Comparison of ENCODE assay signal across 9 mouse cellular contexts in genomic region chr3:94310491-94310890, GRCm38 (mm10). TPM values are rescaled to one million over a fixed set of nuclear protein-coding genes. Genes with fewer than 3 reads are reported as not detected.
DNase-seq lines count a peak whose midpoint lies in the region; ATAC-seq and TF ChIP-seq lines count a peak whose summit lies in the region.
"Had no signal": no experiment of that assay in that cellular context is flagged by ENCODE, and none has a peak within 500 bp of the region (broad histone marks: within the 10 kb centered on the region; RNA-seq: fewer than 3 reads in every experiment).

No protein-coding gene starts in this region.

- no peaks in the 10 kb centered on the region for H3K79me2 ChIP-seq in heart, adult 2 months (replicated peaks; ENCODE audit: control insufficient read depth, insufficient read depth, low read length)

- H3K4me3 ChIP-seq in heart, adult 2 months: peak overlapping the region; percentile 74
- H3K4me3 ChIP-seq in ES-Bruce4 (ENCODE audit: low read depth, low read length): peak overlapping the region; percentile 68
- H3K4me3 ChIP-seq in forebrain, embryonic 14.5 days (ENCODE audit: low read depth, low read length): peak overlapping the region; percentile 48
- peak overlapping the region; percentile 64 for H3K4me3 ChIP-seq in liver, embryonic 15.5 days (replicated peaks)

- H3K27me3 ChIP-seq in heart, adult 2 months (ENCODE audit: control insufficient read depth, insufficient read depth, low read length): no peaks in the 10 kb centered on the region
- no peaks in the 10 kb centered on the region for H3K27me3 ChIP-seq in ES-Bruce4 (ENCODE audit: control insufficient read depth, insufficient read depth, low read length, poor library complexity, severe bottlenecking)
- H3K27me3 ChIP-seq in forebrain, embryonic 14.5 days (replicated peaks; ENCODE audit: control insufficient read depth, insufficient read depth, low read length): no peaks in the 10 kb centered on the region
- no peaks in the 10 kb centered on the region for H3K27me3 ChIP-seq in liver, embryonic 15.5 days

- ATAC-seq in forebrain, embryonic 14.5 days: no peak; the same call in 1 of the 2 replicates
- no peak for ATAC-seq in liver, embryonic 15.5 days (ENCODE audit: insufficient read depth)

- no peak for TF ChIP-seq CTCF in heart, adult 2 months (IDR thresholded peaks at IDR 0.05)
- no peak for TF ChIP-seq CTCF in ES-Bruce4 (IDR thresholded peaks at IDR 0.05; ENCODE audit: low read depth, low read length)

- peaks cover 1% of the 10 kb centered on the region; the same call in 1 of the 2 replicates for H3K4me1 ChIP-seq in heart, adult 2 months (ENCODE audit: control insufficient read depth, insufficient read depth, low read length)
- H3K4me1 ChIP-seq in ES-Bruce4 (ENCODE audit: control insufficient read depth, insufficient read depth, low read length): peaks cover 3% of the 10 kb centered on the region
- H3K4me1 ChIP-seq in forebrain, embryonic 14.5 days (ENCODE audit: control insufficient read depth, insufficient read depth, low read length): peaks cover 4% of the 10 kb centered on the region; the same call in 1 of the 2 replicates
- peaks cover 11% of the 10 kb centered on the region; the same call in 1 of the 2 replicates for H3K4me1 ChIP-seq in liver, embryonic 15.5 days (replicated peaks)

- intact Hi-C loops in heart, adult 2 months (cut with DNase I): loop anchor here (10.0 kb wide), 1 partner anchor 134 kb away; the partner anchor contains the start of genes Mrpl9 and Oaz3

- H3K4me2 ChIP-seq in forebrain, embryonic 14.5 days (ENCODE audit: low read length): peak overlapping the region; percentile 57
- H3K4me2 ChIP-seq in liver, embryonic 15.5 days: peak overlapping the region; percentile 78

- H3K9ac ChIP-seq in heart, adult 2 months (ENCODE audit: low read depth, low read length): peak overlapping the region; percentile 86
- H3K9ac ChIP-seq in ES-Bruce4 (ENCODE audit: low read depth, poor library complexity, severe bottlenecking): peak overlapping the region; percentile 50
- peak overlapping the region; percentile 72 for H3K9ac ChIP-seq in forebrain, embryonic 14.5 days (ENCODE audit: low read length)
- H3K9ac ChIP-seq in liver, embryonic 15.5 days: peak overlapping the region; percentile 50

- H3K9me3 ChIP-seq in ES-Bruce4 (replicated peaks; ENCODE audit: control insufficient read depth, insufficient read depth, low read length, poor library complexity, severe bottlenecking): no peaks in the 10 kb centered on the region
- no peaks in the 10 kb centered on the region for H3K9me3 ChIP-seq in forebrain, embryonic 14.5 days (replicated peaks; ENCODE audit: control insufficient read depth, low read length)
- no peaks in the 10 kb centered on the region for H3K9me3 ChIP-seq in liver, embryonic 15.5 days (replicated peaks)

- H3K27ac ChIP-seq in heart, adult 2 months: peak overlapping the region; percentile 96
- peak overlapping the region; percentile 16; the same call in 1 of the 2 replicates for H3K27ac ChIP-seq in ES-Bruce4 (ENCODE audit: insufficient read depth, low read length)
- H3K27ac ChIP-seq in forebrain, embryonic 14.5 days (ENCODE audit: low read depth, low read length): peak overlapping the region; percentile 40
- H3K27ac ChIP-seq in liver, embryonic 15.5 days (replicated peaks): peak overlapping the region; percentile 77

- no peak for TF ChIP-seq POLR2A in heart, adult 2 months (IDR thresholded peaks at IDR 0.05; ENCODE audit: insufficient read depth, low read depth, low read length)
- TF ChIP-seq POLR2A in ES-Bruce4 (IDR thresholded peaks at IDR 0.05; ENCODE audit: insufficient read depth, low read length): no peak

- WGBS in heart, adult 2 months: 37% methylated on average over 7 of the region's 7 CpGs
- 52% methylated on average over 7 of the region's 7 CpGs for WGBS in forebrain, embryonic 14.5 days
- WGBS in liver, embryonic 15.5 days (ENCODE audit: insufficient replicate concordance): 46% methylated on average over 7 of the region's 7 CpGs

- no peak for DNase-seq in heart, adult 2 months
- no peak for DNase-seq in heart, adult 8-10 months (ENCODE audit: low spot score)
- peak; percentile 17 for DNase-seq in forebrain, embryonic 14.5 days (ENCODE audit: low spot score)
- DNase-seq in adrenal gland, postnatal 10 days: no peak
- no peak for DNase-seq in urinary bladder, postnatal 10 days (ENCODE audit: low spot score)
- no peak for DNase-seq in thymus, postnatal 10 days (ENCODE audit: low spot score in 2 of 2)

- no peak for TF ChIP-seq EP300 in heart, adult 2 months (IDR thresholded peaks at IDR 0.05; ENCODE audit: insufficient read depth, low read depth, low read length)
- no peak for TF ChIP-seq EP300 in ES-Bruce4 (IDR thresholded peaks at IDR 0.05; ENCODE audit: insufficient read depth, low read depth, low read length)

- no peaks in the 10 kb centered on the region for H3K36me3 ChIP-seq in heart, adult 2 months (ENCODE audit: control insufficient read depth, insufficient read depth, low read length)
- no peaks in the 10 kb centered on the region for H3K36me3 ChIP-seq in ES-Bruce4 (ENCODE audit: control insufficient read depth, insufficient read depth, low read length, poor library complexity, severe bottlenecking)
- H3K36me3 ChIP-seq in forebrain, embryonic 14.5 days (ENCODE audit: control insufficient read depth, insufficient read depth, low read length): no peaks in the 10 kb centered on the region
- H3K36me3 ChIP-seq in liver, embryonic 15.5 days (replicated peaks): no peaks in the 10 kb centered on the region

RNA-seq across cellular contexts. Expression of gene Them4, which starts 0.6 kb away (rescaled TPM):
- 10 to 100 TPM; 13.2 to 15.1 TPM for total RNA-seq in heart, adult 2 months (2021)
- polyA plus RNA-seq in heart, adult 2 months (2012; rRNA removed): 4.6 and 9.6 TPM in 2 replicates
- 10 to 100 TPM; 13.2 to 15.4 (median 14.2) TPM for total RNA-seq in heart, adult 8-10 months (2022)
- 5.3 and 5.6 TPM in 2 replicates for polyA plus RNA-seq in ES-Bruce4 (2011; ENCODE audit: insufficient read depth, insufficient read length, low read depth, missing spikeins)
- polyA plus RNA-seq in forebrain, embryonic 14.5 days (2014; fragmentation: Nextera tagmentation; extraction: Ambion mirVana): 38.6 and 38.8 TPM in 2 replicates
- 3.4 and 3.7 TPM in 2 replicates for polyA plus RNA-seq in liver, embryonic 15.5 days (2015; fragmentation: Nextera tagmentation; extraction: Ambion mirVana)
- total RNA-seq in adrenal gland, postnatal 10 days (2021): 10 to 100 TPM; 10.7 to 11.8 TPM

RNA-seq across cellular contexts. Expression of gene Them5, which starts 31.4 kb away (rescaled TPM):
- total RNA-seq in heart, adult 2 months (2021): not detected
- polyA plus RNA-seq in heart, adult 2 months (2012; rRNA removed): not detected in 2 replicates
- not detected for total RNA-seq in heart, adult 8-10 months (2022)
- polyA plus RNA-seq in ES-Bruce4 (2011; ENCODE audit: insufficient read depth, insufficient read length, low read depth, missing spikeins): 0.48 and 0.90 TPM in 2 replicates
- 0.80 and 0.86 TPM in 2 replicates for polyA plus RNA-seq in forebrain, embryonic 14.5 days (2014; fragmentation: Nextera tagmentation; extraction: Ambion mirVana)
- not detected in 2 replicates for polyA plus RNA-seq in liver, embryonic 15.5 days (2015; fragmentation: Nextera tagmentation; extraction: Ambion mirVana)
- not detected for total RNA-seq in adrenal gland, postnatal 10 days (2021)

RNA-seq across cellular contexts. Expression of gene Gm4778, which starts 46.7 kb away (rescaled TPM):
- not detected for total RNA-seq in heart, adult 2 months (2021)
- not detected in 2 replicates for polyA plus RNA-seq in heart, adult 2 months (2012; rRNA removed)
- total RNA-seq in heart, adult 8-10 months (2022): not detected
- not detected in 2 replicates for polyA plus RNA-seq in ES-Bruce4 (2011; ENCODE audit: insufficient read depth, insufficient read length, low read depth, missing spikeins)
- not detected in 2 replicates for polyA plus RNA-seq in forebrain, embryonic 14.5 days (2014; fragmentation: Nextera tagmentation; extraction: Ambion mirVana)
- polyA plus RNA-seq in liver, embryonic 15.5 days (2015; fragmentation: Nextera tagmentation; extraction: Ambion mirVana): not detected in 2 replicates
- total RNA-seq in adrenal gland, postnatal 10 days (2021): not detected
- polyA plus RNA-seq: Patski had no signal

RNA-seq across cellular contexts. Expression of gene C2cd4d, which starts 51.7 kb away (rescaled TPM):
- total RNA-seq in heart, adult 2 months (2021): not detected
- 0.14 TPM in 1 of 2 replicates, not detected in the other for polyA plus RNA-seq in heart, adult 2 months (2012; rRNA removed)
- under 1 TPM in 2 of 4 experiments, not detected in 2; 0.31 to 0.46 TPM for total RNA-seq in heart, adult 8-10 months (2022)
- polyA plus RNA-seq in ES-Bruce4 (2011; ENCODE audit: insufficient read depth, insufficient read length, low read depth, missing spikeins): not detected in 2 replicates
- 1.5 TPM in 2 replicates for polyA plus RNA-seq in forebrain, embryonic 14.5 days (2014; fragmentation: Nextera tagmentation; extraction: Ambion mirVana)
- 0.06 and 0.17 TPM in 2 replicates for polyA plus RNA-seq in liver, embryonic 15.5 days (2015; fragmentation: Nextera tagmentation; extraction: Ambion mirVana)
- total RNA-seq in adrenal gland, postnatal 10 days (2021): under 1 TPM in 1 of 2 experiments, not detected in 1; 0.73 TPM
- polyA plus RNA-seq: Patski had no signal

Comparison
In these comparisons a context has a peak if more than half of its experiments do, and no peak if none do; other contexts are left out.
1. H3K27ac ChIP-seq: peak in every context shown above with its lines; median percentile 96 in heart, adult 2 months; 77 in liver, embryonic 15.5 days; 40 in forebrain, embryonic 14.5 days; 16 in ES-Bruce4.